Mouse (Mus musculus): ENCODE data around the gene Rbl1. TPM values are rescaled to one million over a fixed set of nuclear protein-coding genes. Genes with fewer than 3 reads are reported as not detected.
"Not testable (repeated sequence)": the region's sequence is repeated elsewhere in the genome, so short reads cannot be mapped to it uniquely, and the experiment has no call there.

Rbl1 gene
- 1 to 10 TPM; 4.8 to 4.9 TPM for total RNA-seq (2021)

DNA sequence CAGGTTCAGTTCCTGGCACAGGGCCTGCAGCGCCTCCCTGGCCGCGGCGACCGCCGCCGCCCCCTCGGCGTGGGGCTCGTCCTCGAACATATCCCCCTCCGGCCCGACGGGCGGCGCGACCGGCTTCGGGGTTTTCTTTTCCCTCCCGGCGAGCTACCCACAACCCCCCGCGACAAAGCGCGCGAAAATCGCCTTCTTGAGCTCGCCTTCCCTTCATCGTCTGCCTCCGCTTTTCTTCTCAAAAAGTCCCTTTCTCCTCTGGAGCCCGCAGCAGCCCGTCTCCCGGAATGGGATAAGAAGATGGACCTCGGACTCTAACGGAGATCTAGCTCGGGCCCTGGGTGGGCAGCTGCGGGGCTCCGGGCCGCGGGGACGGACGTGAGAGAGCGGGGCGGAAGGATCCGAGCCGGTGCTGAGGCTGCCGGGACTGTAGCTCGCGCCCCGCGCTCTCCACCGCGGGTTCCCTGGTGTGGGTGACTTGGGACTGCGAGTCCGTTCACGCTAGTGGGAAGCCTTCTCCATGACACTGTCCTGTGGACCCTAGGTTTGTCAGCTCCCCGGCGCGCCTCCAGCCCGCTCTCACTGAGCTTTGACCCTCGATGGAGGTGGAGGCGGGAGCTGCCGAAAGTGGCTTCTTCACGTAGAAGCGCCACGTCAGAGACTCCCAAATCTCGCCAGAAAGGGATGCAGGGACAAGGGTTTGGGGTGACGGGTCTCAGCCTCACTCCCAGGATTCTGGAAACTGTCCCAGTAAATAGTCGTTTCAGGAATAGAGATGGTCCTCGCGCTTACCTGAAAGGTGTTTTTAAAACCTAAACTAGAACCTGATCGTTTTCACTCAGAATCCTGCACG, at the start of gene Rbl1:
Gene Rbl1 (minus strand): TSS at position 169 of the 853 bp plus-strand sequence.
- intact Hi-C loops (cut with DNase I) = loop anchor here (5.0 kb wide), 2 partner anchors 73 to 368 kb away; partner anchors contain the start of genes Blcap, Mroh8 and Rpn2
- peak; percentile 92 for DNase-seq

DNA sequence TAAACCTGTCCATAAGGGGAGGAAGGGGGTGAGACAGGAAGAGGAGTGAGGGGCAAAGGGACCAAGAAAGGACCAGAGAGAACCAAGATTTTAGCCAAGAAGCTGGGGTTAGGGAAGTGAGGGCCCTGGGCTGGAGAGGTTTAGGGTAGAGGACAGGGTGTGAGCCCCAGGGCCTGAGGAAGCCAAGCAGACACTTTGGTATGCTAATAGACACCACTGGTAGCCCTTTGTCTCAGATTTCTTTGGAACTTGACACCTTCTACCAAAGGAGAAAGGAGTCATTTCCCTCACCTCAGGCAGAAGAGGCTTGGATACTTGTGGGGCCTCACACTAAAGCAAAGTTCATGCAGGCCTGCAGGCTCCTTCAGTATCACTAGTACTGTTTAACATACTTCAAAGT, 43.8 kb upstream of the Rbl1 start:
- no peak for DNase-seq
- intact Hi-C loops (cut with DNase I) = no loop called here

DNA sequence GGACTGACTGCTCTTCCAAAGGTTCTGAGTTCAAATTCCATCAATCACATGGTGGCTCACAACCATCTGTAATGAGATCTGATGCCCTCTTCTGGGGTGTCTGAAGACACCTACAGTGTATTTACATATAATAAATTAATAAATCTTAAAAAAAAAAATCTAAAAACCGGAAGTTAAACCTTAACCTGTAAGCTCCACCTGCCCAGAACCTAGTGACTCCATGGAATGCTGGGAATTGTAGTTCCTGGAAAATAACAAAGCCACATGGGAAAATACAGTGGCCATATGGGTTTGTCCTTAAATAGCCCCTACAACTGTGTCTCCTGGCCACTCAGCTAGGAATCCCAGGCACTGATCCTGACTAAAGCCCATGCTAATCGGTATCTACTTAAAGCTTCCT, 41.3 kb upstream of the Rbl1 start:
- no peak for DNase-seq
- intact Hi-C loops (cut with DNase I) = no loop called here

DNA sequence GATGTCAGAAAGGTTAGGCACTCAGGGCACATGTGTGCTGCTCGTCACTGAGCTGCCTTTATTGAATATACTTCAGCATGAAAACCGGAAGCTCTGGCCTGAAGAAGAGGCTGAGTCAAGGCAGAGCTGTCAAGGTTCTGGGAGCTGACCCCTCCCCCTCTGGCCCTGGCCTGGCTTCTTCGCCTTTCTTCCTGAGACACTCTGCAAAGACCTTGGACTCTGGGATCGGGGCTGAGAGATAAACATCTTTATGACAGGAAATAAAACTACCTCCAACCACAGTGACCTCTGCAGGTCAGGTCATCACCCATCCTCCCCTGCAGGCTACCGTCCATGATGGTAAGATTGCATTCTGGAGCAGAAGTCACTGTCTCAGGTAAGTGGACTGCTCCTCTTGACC, 40.7 kb upstream of the Rbl1 start:
- no peak for DNase-seq
- intact Hi-C loops (cut with DNase I) = no loop called here

DNA sequence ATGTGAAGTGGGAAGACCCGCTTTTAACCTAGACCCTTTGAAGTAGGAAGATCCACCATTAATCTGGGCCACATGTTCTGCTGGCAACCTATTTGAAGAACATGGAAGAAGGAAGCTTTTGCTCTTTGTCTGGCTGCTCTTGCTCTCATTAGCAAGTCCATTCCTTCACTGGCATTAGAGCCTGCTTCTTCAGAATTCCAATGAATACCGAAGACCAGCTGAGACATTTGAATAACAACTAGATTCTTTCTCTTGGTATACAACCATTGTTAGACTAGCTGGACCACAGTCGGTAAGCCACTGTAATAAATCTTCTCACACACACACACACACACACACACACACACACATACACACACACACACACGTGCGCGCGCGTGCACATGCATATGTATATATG, 31.6 kb upstream of the Rbl1 start:
- intact Hi-C loops (cut with DNase I) = no loop called here
- no peak for DNase-seq

DNA sequence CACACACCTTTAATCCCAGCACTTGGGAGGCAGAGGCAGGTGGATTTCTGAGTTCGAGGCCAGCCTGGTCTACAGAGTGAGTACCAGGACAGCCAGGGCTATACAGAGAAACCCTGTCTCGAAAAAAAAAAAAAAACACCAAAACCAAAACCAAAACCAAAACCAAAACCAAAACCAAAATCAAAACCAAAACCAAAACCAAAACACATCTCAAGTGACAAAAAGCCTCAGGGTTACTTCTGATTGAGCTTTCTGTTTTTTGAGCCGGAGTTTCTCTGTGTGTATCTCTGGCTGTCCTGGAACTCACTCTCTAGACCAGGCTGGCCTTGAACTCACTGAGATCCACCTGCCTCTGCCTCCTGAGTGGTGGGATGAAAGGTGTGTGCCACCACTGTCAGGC, 17.6 kb upstream of the Rbl1 start:
- intact Hi-C loops (cut with DNase I); DNase-seq: not testable (repeated sequence)

DNA sequence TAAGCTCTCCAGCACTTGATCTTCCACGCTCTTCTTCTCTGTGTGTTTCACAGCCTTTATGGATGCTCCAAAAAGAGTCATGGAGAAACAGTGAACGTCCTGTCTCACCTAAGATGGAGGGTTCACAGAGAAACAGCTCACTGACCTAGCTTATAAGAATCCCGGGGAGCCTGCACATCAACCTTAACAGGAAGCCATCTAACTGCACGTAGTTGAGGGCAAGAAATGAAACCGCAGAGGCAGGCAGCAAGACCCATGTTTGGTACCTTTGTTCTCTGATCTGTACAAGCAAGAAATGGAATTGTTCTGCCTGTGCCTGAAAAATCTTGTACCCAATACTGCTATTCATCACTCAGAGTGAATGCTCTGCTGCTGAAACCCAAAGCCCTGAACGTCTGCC, 15.8 kb upstream of the Rbl1 start:
- intact Hi-C loops (cut with DNase I) = no loop called here
- DNase-seq = no peak

DNA sequence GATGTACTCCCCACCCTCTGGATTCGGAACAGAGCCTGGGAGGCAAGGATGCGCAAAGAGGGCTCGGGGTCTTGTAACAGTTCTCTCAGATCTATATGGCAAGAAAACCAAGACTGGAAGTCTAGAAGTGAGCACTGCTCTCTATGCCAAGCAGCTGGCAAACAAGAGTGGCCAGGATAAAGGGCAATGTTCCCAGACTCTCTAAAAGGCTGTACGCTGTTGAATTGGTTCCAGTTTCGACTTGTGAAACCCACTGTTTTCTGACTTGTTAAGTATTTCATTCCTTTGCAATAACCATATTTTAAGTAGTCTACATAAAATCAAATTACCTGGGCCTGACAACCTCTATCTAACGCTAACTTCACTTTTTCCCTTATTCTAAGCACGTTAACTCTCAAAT, 7.4 kb upstream of the Rbl1 start:
- intact Hi-C loops (cut with DNase I) = no loop called here
- no peak for DNase-seq

DNA sequence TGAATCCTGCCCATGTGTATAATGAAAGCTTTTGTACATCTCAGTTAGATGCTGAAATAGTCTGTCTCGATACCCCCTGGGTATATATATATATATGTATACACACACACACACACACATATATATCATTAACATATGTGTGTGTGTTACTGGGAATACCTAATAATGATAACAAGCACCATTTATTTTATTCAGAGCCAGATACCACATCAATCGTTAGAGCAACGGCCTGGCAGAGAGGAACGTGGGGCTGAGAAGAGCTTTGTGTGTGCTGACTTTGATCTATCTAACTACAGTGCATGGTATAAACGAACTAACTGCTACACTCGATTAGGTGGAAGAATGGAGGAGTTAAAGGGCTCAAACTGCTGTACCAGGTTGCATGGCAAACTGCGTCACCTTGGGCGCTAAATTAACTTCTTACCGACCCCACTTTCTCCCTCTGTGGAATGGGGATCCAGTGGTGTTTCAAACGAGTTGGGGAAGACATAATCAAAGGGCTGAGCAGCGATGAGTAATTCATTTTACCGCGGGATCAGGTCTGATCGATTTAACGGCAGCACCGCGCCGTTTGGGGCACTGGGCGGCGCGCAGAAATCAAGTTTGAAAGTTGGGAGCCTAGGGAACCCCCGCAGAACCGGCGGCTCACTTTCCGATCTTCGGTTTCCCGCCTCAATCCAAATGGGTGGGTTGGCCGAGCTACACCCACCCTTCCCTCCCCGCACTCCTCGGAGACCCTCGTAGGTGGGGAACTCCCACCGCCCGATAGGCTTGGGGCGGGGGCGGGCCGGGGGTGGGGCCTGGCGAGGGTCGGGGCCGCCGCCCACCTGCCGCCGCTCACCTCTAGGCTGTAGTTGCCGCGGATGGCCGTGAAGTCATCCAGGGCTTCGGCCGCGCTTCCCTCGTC, 622 bp downstream of the Rbl1 start:
- no peak for DNase-seq
- intact Hi-C loops (cut with DNase I) = loop anchor here (5.0 kb wide), 2 partner anchors 74 to 369 kb away; partner anchors contain the start of genes Blcap, Mroh8 and Rpn2

DNA sequence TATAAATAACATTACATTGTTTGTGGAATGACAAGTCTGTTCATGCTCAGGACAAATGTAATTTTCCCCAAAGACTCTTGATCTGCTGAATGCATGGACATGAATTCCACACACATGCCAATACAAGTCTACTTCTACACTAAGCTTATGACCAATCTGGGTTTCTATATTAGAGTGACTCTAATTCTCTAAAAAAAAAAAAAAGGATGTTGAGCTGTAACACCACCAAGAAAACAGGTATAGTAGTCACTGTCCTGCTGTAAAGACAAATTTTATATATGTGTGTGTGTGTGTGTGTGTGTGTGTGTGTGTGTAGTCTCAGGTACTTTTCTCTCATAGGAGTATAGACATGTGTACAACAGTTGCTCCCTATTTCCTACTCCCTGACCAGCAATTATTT, 1.3 kb downstream of the Rbl1 start:
- intact Hi-C loops (cut with DNase I) = loop anchor here (5.0 kb wide), 2 partner anchors 74 to 369 kb away; partner anchors contain the start of genes Blcap, Mroh8 and Rpn2

DNA sequence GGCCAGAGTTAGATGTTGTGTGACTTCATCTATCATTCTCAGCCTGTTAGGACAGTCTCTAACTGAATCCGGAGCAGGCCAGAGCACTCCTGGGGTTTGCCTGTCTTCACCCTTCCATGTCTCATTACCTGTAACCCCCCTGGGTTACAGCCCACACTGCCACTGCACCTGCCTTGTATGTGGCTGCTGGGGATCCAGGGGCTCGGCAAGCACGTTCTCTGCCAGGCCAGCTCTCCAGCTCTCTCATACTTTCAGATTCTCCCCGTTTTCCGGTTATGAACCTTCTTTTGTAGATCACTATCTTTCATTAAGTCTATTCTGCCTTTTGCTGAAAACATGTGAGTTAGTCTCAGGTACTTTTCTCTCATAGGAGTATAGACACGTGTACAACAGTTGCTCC, 2.0 kb downstream of the Rbl1 start:
- intact Hi-C loops (cut with DNase I) = loop anchor here (5.0 kb wide), 2 partner anchors 75 to 370 kb away; partner anchors contain the start of genes Blcap, Mroh8 and Rpn2

More for the DNA sequence above, 1.3 kb downstream of the Rbl1 start:
- no peak for DNase-seq

DNA sequence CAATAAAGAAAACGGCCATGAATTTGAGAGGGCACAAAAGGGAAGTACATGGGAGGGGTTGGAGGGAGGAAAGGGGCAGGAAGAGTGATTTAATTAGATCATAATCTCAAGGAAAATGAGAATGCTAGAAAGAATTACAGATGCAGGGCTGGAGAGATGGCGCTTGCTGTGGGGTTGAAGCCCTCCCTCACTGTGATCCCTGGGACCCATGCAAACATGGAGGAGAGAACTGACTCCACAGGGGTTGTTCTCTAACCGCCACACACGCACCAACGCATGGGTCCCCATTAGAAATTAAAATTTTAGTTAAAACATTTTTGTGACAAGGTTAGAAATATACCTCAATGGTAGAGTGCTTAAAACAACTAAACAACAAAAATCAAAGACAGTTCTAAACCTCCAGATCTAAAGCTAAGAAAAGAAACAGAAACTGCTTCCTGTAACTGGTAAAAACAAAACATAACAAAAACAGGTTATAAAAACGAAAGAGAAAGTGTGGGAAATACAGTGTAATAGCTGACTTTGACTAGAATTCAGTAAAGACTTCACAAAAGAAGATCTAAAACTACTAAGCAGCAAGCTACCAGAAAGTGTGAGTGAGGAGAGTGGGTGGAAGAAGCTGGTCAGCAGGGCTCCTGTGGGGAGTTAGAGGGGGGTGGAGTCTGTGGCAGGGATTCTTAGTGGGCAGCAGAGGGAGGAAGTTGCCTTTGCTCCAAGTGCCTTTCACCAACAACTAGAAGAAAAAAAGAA, 3.1 kb downstream of the Rbl1 start:
- DNase-seq = no peak

More for the DNA sequence above, 2.0 kb downstream of the Rbl1 start:
- no peak for DNase-seq

DNA sequence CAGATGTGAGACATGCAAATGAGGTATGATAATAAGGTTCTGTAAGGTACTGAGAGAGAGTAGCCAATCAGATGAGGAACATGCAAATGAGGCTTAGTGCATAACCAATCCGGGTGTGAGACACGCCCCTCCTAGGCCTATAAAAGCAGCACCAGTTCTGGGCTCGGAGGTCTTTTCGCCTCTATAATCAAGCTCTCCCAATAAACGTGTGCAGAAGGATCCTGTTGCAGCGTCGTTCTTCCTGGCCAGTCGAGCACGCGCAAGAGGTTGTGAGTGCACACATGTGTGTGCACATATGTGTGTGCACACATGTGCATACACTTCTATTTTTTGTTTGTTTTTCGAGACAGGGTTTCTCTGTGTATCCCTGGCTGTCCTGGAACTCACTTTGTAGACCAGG, 5.9 kb downstream of the Rbl1 start:
- not testable (repeated sequence) for DNase-seq

More for the DNA sequence above, 3.1 kb downstream of the Rbl1 start:
- intact Hi-C loops (cut with DNase I) = loop anchor here (5.0 kb wide), 2 partner anchors 76 to 371 kb away; partner anchors contain the start of genes Blcap, Mroh8 and Rpn2

DNA sequence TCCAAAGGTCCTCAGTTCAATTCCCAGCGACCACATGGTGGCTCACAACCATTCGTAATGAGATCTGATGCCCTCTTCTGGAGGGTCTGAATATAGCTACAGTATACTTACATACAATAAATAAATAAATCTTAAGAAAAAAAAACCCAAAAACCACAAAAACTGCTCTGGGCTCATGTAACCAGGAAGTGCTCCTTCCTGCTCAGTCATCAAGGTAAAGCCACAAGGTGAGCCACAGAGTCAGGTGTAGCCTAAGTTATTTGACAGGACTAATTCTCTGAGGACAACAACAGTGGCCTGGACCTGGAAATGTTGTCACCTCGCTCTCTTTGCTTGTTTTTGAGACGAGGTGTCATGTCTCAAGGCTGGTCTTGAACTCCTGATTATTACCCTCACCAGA, 13.7 kb downstream of the Rbl1 start:
- intact Hi-C loops (cut with DNase I) = no loop called here
- no peak for DNase-seq

More for the DNA sequence above, 5.9 kb downstream of the Rbl1 start:
- intact Hi-C loops (cut with DNase I) = not testable (repeated sequence)

DNA sequence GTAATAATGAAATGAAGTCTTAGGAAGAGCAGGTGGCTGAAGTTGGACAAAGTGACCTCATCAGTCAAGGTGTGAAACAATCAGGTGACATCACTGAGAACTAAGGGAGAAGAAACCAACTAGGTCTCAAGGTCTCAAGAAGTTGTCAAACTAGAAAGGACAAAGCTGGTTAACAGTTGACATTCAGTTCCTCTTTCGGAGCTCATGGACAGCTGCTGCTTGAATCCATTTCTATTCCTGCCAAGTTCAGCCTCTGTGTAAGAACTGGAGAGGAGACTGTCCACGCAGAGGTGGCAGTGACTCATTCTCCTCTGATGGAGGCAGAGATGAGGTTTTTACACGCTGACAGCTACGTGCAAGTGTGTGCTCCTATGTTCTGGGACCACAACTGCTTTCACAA, 17.1 kb downstream of the Rbl1 start:
- DNase-seq = no peak
- intact Hi-C loops (cut with DNase I) = no loop called here

DNA sequence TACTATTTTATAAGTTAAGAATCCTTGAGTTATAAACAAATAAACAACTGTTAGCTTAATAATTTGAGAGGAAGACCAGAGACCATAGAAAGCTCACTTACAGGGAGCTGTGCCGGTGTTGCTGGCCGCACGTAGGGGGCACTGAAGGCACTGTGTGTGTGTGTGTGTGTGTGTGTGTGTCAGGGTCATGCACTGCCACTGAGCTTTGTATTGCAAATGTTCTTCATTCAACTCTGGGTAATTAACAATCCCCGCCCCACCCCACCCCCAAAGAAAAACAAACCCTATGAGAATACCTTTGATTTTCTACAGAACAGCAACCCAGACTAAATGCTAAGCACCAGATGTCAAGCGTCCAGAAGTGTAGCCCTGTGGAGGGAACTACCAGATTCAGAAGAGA, 17.8 kb downstream of the Rbl1 start:
- intact Hi-C loops (cut with DNase I) = no loop called here

DNA sequence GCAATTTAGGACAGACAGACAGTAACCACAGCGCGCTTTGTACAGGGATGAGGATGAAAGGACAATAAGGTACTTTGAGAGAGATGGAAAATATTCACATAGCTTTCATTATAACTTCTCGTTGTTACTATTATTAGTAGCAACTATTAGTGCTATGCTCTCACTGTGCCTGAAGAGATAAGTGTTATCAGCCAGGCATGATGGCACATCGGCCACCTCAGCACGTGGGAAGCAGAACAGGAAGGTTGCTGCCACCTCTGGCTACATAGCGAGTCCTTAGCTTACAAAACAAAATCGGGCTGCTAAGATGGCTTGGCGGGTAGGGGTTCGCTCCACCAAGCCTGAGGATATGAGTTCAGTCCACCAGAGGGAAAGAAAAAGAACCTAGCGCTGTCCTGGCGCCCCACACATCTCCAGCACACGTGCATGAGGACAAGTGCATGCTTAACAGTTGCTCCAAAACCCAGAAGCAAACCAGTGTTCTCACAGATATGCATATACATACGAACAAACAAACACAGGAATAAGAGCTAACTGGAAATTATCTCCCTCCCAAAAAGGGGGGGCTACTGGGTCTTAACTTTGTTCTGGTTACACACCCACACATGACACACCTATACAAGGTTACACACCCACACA, 19.2 kb downstream of the Rbl1 start:
- DNase-seq = no peak
- intact Hi-C loops (cut with DNase I) = no loop called here

More for the DNA sequence above, 17.8 kb downstream of the Rbl1 start:
- DNase-seq = no peak

DNA sequence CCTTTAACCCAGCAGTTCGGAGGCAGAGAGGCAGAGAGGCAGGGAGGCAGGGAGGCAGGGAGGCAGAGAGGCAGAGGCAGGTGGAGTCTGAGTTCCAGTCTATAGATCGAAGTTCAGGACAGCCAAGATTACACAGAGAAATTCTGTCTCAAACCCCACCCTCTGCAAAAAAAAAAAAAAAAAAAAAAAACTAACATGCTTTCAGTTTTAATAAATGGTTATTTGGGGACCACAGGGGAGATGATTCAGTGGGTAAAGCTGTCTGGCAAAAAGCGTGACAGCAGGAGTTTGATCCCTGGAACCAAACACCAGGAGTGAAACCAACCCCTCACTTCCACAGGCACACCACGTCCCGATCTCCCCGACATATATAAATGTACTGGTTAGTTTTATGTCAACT, 26.2 kb downstream of the Rbl1 start:
- no peak for DNase-seq
- intact Hi-C loops (cut with DNase I) = no loop called here

DNA sequence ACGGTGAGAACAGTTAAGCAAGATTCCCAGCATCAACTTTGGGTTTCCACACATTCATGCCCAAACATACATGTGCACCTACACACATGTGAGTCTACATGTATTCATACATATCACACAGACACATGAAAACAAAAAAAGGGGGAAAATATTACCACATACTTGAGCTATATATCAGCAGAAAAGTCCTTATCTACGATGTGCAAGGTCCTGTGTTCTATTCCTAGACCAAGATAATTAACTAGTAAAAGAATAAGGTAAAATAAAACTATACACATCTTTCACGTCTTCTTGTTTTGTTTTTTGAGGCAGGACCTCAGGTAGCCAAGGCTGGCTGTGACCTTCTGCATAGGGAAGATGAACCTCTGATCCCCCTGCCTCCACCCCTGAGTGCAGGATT, 28.1 kb downstream of the Rbl1 start:
- no peak for DNase-seq
- intact Hi-C loops (cut with DNase I) = no loop called here

DNA sequence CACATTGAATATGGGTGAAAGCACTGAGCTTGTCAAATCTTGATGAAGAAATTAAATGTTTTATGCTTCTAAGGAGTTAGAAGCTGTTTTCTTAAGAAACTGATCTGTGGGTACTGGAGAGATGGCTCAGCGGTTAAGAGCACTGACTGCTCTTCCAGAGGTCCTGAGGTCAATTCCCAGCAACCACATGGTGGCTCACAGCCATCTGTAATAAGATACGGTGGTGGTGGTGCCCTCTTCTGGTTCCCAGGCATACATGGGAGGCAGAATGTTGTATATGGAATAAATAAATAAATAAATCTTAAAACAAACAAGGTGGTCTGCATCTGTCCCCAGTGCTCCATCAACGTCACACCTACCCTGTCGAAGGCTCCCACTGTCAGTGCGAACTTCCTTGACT, 29.9 kb downstream of the Rbl1 start:
- intact Hi-C loops (cut with DNase I) = no loop called here
- DNase-seq = no peak
